Mouse (Mus musculus) testis, adult 2 months (tissue): ENCODE measurements at regions not wholly inside any gene's neighbourhood (a gene's known extent, or its start where the extent isn't known, plus 50 kb on each side); places are given as distances from the start of the nearest gene placed in this dataset.

Experiments used
- CTCF ChIP-seq: fragments of 200-500 bp; IDR thresholded peaks from 2 replicates; pipeline ENCODE4 v1.5.1; 2012; ENCODE audit warnings: low read depth, mild to moderate bottlenecking, inconsistent platforms, low read length, moderate library complexity; ENCODE audit not compliant: control insufficient read depth, insufficient read depth, insufficient replicate concordance
- POLR2A ChIP-seq: fragments of 200-500 bp; IDR thresholded peaks from 2 replicates; pipeline ENCODE4 v1.6.1; 2012; ENCODE audit warnings: low read depth, mild to moderate bottlenecking, inconsistent platforms, low read length, moderate library complexity; ENCODE audit not compliant: control insufficient read depth

GRCm38 (mm10) chr5:96919149-96919548, 78.3 kb upstream of the Bmp2k start:
- TF ChIP-seq CTCF (no peak), POLR2A (no peak)
